Mouse (Mus musculus): Measurements from ENCODE around the gene Mbnl3. TPM values are rescaled to one million over a fixed set of nuclear protein-coding genes. Genes with fewer than 3 reads are reported as not detected.
A peak's percentile ranks its signal among the peaks of the same experiment; 100 is the strongest.

The Mbnl3 gene
- total and polyA plus RNA-seq, 3 experiments = 9.9 to 16.7 TPM; not detected in 1

- DNase-seq (ENCODE audit: low read depth, low spot score) = peak; percentile 36
Observed at GRCm38 (mm10) chrX:51171914-51172313, 34.4 kb downstream of the Mbnl3 start.

GRCm38 (mm10) chrX:51171413-51171812 lies 34.9 kb downstream of the Mbnl3 start:
- H3K9ac ChIP-seq (ENCODE audit: control insufficient read depth, low read depth, low read length, poor library complexity, severe bottlenecking) = no peak overlapping the region
- no peaks in the 10 kb centered on the region; the same call in 1 of the 2 replicates for H3K79me2 ChIP-seq (ENCODE audit: control insufficient read depth, insufficient read depth, low read length, poor library complexity)
- no peaks in the 10 kb centered on the region for H3K27me3 ChIP-seq (ENCODE audit: control insufficient read depth in 1 of 2, insufficient read depth in 2 of 2, low read length in 2 of 2)
- no peak for TF ChIP-seq BHLHE40 (IDR thresholded peaks at IDR 0.05; ENCODE audit: borderline replicate concordance, low read depth, low read length)
- TF ChIP-seq CTCF (IDR thresholded peaks at IDR 0.05 in 2 of 3, conservative IDR thresholded peaks at IDR 0.05 in 1 of 3; ENCODE audit: control insufficient read depth in 1 of 3, insufficient read depth in 1 of 3, low read depth in 2 of 3, low read length in 3 of 3, poor library complexity in 1 of 3, severe bottlenecking in 1 of 3) = peak in 1 of 3 experiments; percentile 19; a peak in 2 of 6 replicates
- DNase-seq (ENCODE audit: low read depth, low spot score) = peak; percentile 6
- H3K36me3 ChIP-seq (ENCODE audit: control insufficient read depth in 1 of 2, insufficient read depth in 2 of 2, low read length in 2 of 2) = peaks cover 0 to 9% of the 10 kb centered on the region in 2 experiments; a peak in 2 of 4 replicates
- H3K27ac ChIP-seq (ENCODE audit: control insufficient read depth, low read depth, low read length) = no peak overlapping the region
- H3K9me3 ChIP-seq (replicated peaks; ENCODE audit: insufficient read depth, low read length) = no peaks in the 10 kb centered on the region
- no peak overlapping the region for H3K4me3 ChIP-seq (ENCODE audit: control insufficient read depth in 1 of 2, insufficient read depth in 1 of 2, low read depth in 2 of 2, low read length in 2 of 2)
- peaks cover 0 to 6% of the 10 kb centered on the region in 2 experiments; a peak in 1 of 4 replicates for H3K4me1 ChIP-seq (ENCODE audit: control insufficient read depth in 1 of 2, insufficient read depth in 2 of 2, low read length in 2 of 2)

More at GRCm38 (mm10) chrX:51171914-51172313, 34.4 kb downstream of the Mbnl3 start:
- Histone ChIP-seq H3K9me3 (replicated peaks; ENCODE audit: insufficient read depth, low read length) (no peaks in the 10 kb centered on the region), H3K4me1 (ENCODE audit: control insufficient read depth in 1 of 2, insufficient read depth in 2 of 2, low read length in 2 of 2) (peaks cover 0 to 6% of the 10 kb centered on the region in 2 experiments; a peak in 1 of 4 replicates), H3K27ac (ENCODE audit: control insufficient read depth, low read depth, low read length) (no peak overlapping the region), H3K9ac (ENCODE audit: control insufficient read depth, low read depth, low read length, poor library complexity, severe bottlenecking) (no peak overlapping the region), H3K79me2 (ENCODE audit: control insufficient read depth, insufficient read depth, low read length, poor library complexity) (no peaks in the 10 kb centered on the region; the same call in 1 of the 2 replicates), H3K4me3 (ENCODE audit: control insufficient read depth in 1 of 2, insufficient read depth in 1 of 2, low read depth in 2 of 2, low read length in 2 of 2) (no peak overlapping the region), H3K36me3 (ENCODE audit: control insufficient read depth in 1 of 2, insufficient read depth in 2 of 2, low read length in 2 of 2) (peaks cover 0 to 9% of the 10 kb centered on the region in 2 experiments; a peak in 2 of 4 replicates), H3K27me3 (ENCODE audit: control insufficient read depth in 1 of 2, insufficient read depth in 2 of 2, low read length in 2 of 2) (no peaks in the 10 kb centered on the region)
- TF ChIP-seq KAT2A (conservative IDR thresholded peaks at IDR 0.05; ENCODE audit: low read depth, low read length) (no peak), GATA1 (IDR thresholded peaks at IDR 0.05; ENCODE audit: low read depth, low read length) (peak; percentile 66), RCOR1 (IDR thresholded peaks at IDR 0.05; ENCODE audit: low read depth, low read length) (peak; percentile 63), HCFC1 (IDR thresholded peaks at IDR 0.05; ENCODE audit: low read depth, low read length) (no peak)

GRCm38 (mm10) chrX:51170404-51170803 lies 35.9 kb downstream of the Mbnl3 start:
- peaks cover 0 to 6% of the 10 kb centered on the region in 2 experiments; a peak in 1 of 4 replicates for H3K4me1 ChIP-seq (ENCODE audit: control insufficient read depth in 1 of 2, insufficient read depth in 2 of 2, low read length in 2 of 2)
- H3K79me2 ChIP-seq (ENCODE audit: control insufficient read depth, insufficient read depth, low read length, poor library complexity) = no peaks in the 10 kb centered on the region; the same call in 1 of the 2 replicates
- no peaks in the 10 kb centered on the region for H3K27me3 ChIP-seq (ENCODE audit: control insufficient read depth in 1 of 2, insufficient read depth in 2 of 2, low read length in 2 of 2)
- H3K9me3 ChIP-seq (replicated peaks; ENCODE audit: insufficient read depth, low read length) = no peaks in the 10 kb centered on the region
- no peak overlapping the region for H3K27ac ChIP-seq (ENCODE audit: control insufficient read depth, low read depth, low read length)
- no peak for TF ChIP-seq EP300 (IDR thresholded peaks at IDR 0.05; ENCODE audit: low read depth in 1 of 2, low read length in 2 of 2)
- TF ChIP-seq RAD21 (IDR thresholded peaks at IDR 0.05; ENCODE audit: low read depth, low read length) = no peak
- no peak for TF ChIP-seq POLR2A (IDR thresholded peaks at IDR 0.05; ENCODE audit: control insufficient read depth in 1 of 2, insufficient read depth in 1 of 2, low read depth in 1 of 2, low read length in 2 of 2, poor library complexity in 1 of 2)
- no peak for TF ChIP-seq SMC3 (IDR thresholded peaks at IDR 0.05; ENCODE audit: low read depth, low read length)
- DNase-seq (ENCODE audit: low read depth, low spot score) = no peak
- no peak overlapping the region for H3K4me3 ChIP-seq (ENCODE audit: control insufficient read depth in 1 of 2, insufficient read depth in 1 of 2, low read depth in 2 of 2, low read length in 2 of 2)
- H3K9ac ChIP-seq (ENCODE audit: control insufficient read depth, low read depth, low read length, poor library complexity, severe bottlenecking) = no peak overlapping the region
- H3K36me3 ChIP-seq (ENCODE audit: control insufficient read depth in 1 of 2, insufficient read depth in 2 of 2, low read length in 2 of 2) = peaks cover 0 to 9% of the 10 kb centered on the region in 2 experiments; a peak in 2 of 4 replicates

Measured in MEL (cell line).